Mouse (Mus musculus) spleen, adult 2 months (tissue): ENCODE measurements at regions not wholly inside any gene's neighbourhood (a gene's known extent, or its start where the extent isn't known, plus 50 kb on each side); places are given as distances from the start of the nearest gene placed in this dataset.

Experiments used
- DNase-seq, 2 experiments: peaks; one replicate each; pipeline versions ENCODE4 v3.0.0 to v3.0.0-alpha.2; 2012 to 2021; ENCODE audit warnings: low spot score in 2 of 2, low read depth in 1 of 2
- H3K27ac ChIP-seq: fragments of 200-500 bp; 2 replicates; pipeline ENCODE4 v1.5.1; 2012; ENCODE audit warnings: low read length, inconsistent platforms; ENCODE audit not compliant: insufficient read depth
- H3K27me3 ChIP-seq: fragments of 200-500 bp; 2 replicates; pipeline ENCODE4 v1.6.1; 2012; ENCODE audit warnings: mild to moderate bottlenecking, moderate library complexity, low read length, inconsistent platforms; ENCODE audit not compliant: control insufficient read depth, insufficient read depth
- H3K36me3 ChIP-seq: fragments of 200-500 bp; 2 replicates; pipeline ENCODE4 v1.6.1; 2012; ENCODE audit warnings: mild to moderate bottlenecking, low read length, inconsistent platforms; ENCODE audit not compliant: control insufficient read depth, insufficient read depth
- H3K4me1 ChIP-seq: fragments of 200-500 bp; 2 replicates; pipeline ENCODE4 v1.6.1; 2011; ENCODE audit warnings: inconsistent platforms; ENCODE audit not compliant: control insufficient read depth, insufficient read depth, insufficient read length
- H3K4me3 ChIP-seq: fragments of 200-500 bp; 2 replicates; pipeline ENCODE4 v1.5.1; 2011; ENCODE audit warnings: mild to moderate bottlenecking, inconsistent platforms; ENCODE audit not compliant: insufficient read depth, insufficient read length; ENCODE audit errors: extremely low read depth
- CTCF ChIP-seq: fragments of 200-500 bp; IDR thresholded peaks from 2 replicates; pipeline ENCODE4 v1.5.1; 2011; ENCODE audit warnings: mild to moderate bottlenecking, inconsistent platforms; ENCODE audit not compliant: insufficient read depth, insufficient read length, insufficient replicate concordance; ENCODE audit errors: extremely low read depth
- POLR2A ChIP-seq: fragments of 200-500 bp; IDR thresholded peaks from 2 replicates; pipeline ENCODE4 v1.6.1; 2011; ENCODE audit warnings: low read depth, low read length, inconsistent platforms
- WGBS: fragments of 180-500 bp; shearing (Covaris S2); methylation state at CpG from one replicate; pipeline ENCODE4 v1.1.7; 2018; 5-methylcytosine and 5-hydroxymethylcytosine counted together

DNA sequence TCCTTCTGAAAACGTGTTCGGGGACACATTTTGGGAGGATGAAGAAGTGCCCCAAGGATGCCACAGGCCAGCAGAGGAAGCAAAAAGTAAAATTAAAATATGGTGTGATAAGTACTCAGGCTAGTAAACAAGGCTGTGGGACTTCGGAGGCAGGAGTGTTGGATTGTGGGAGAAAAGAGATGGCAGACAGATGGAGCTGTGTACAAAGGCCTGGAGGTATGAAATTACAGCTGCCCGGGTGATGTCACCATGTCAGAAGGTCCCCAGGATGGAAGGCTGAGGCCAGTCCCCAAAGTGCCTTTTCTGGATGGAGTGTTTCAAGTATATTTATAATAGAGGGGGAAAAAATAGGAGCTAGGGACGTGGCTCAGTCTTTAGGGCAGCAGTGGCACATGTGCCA is 66.9 kb upstream of the Cplx2 start:
- WGBS = 79% methylated on average over 5 of the region's 5 CpGs
- Histone ChIP-seq H3K36me3 (no peaks in the 10 kb centered on the region), H3K4me3 (no peak overlapping the region), H3K4me1 (no peaks in the 10 kb centered on the region; the same call in 1 of the 2 replicates), H3K27me3 (no peaks in the 10 kb centered on the region; the same call in 1 of the 2 replicates), H3K27ac (no peak overlapping the region)
- no peak for DNase-seq
- no peak for TF ChIP-seq CTCF
- no peak for TF ChIP-seq POLR2A

DNA sequence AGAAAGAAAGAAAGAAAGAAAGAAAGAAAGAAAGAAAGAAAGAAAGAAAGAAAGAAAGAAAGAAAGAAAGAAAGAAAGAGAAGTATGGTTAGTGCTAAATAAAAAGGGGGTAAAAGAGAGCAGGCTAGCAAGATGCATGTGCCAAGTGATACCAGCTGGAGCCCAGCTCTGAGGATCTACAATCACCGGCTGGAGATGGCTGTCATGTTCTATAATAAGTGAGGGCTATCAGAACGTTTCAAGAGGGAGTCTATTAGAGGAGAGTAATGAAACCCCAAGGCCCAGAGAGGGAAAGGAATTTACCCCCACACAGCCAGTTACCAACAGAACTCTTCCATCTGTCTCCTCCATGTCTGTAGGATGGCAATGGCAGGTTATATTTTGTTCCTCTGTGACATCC is 62.6 kb upstream of the Cplx2 start:
- no peak for TF ChIP-seq POLR2A
- no peak for TF ChIP-seq CTCF
- no peaks in the 10 kb centered on the region for H3K36me3 ChIP-seq
- H3K27me3 ChIP-seq = no peaks in the 10 kb centered on the region
- H3K27ac ChIP-seq = no peak overlapping the region
- no peak for DNase-seq
- WGBS = 48% methylated on average over 2 of the region's 2 CpGs
- no peaks in the 10 kb centered on the region; the same call in 1 of the 2 replicates for H3K4me1 ChIP-seq
- H3K4me3 ChIP-seq = no peak overlapping the region

DNA sequence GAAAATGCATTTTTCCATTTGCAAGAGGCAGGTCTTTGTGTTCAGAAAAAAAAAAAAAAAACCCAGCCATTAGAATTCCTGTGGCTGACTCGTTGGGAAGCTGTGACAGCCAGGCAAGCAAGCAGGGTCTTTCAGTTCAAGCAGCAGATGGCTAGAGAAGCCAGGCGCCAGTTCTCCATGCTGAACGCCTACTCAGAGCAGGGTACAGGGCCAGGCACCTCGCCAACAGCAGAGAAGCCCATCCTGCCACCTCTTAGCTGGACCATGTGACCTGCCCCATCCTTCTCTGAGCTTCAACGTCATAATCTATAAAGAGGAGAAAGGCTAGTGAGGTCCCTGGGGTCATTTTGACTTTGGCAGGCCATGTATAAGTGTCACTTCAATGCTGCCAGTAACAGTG is 61.8 kb upstream of the Cplx2 start:
- WGBS = 52% methylated on average over 5 of the region's 5 CpGs
- TF ChIP-seq POLR2A = no peak
- TF ChIP-seq CTCF = no peak
- Histone ChIP-seq H3K27ac (no peak overlapping the region), H3K36me3 (no peaks in the 10 kb centered on the region), H3K27me3 (no peaks in the 10 kb centered on the region), H3K4me1 (no peaks in the 10 kb centered on the region; the same call in 1 of the 2 replicates), H3K4me3 (no peak overlapping the region)
- DNase-seq = no peak

DNA sequence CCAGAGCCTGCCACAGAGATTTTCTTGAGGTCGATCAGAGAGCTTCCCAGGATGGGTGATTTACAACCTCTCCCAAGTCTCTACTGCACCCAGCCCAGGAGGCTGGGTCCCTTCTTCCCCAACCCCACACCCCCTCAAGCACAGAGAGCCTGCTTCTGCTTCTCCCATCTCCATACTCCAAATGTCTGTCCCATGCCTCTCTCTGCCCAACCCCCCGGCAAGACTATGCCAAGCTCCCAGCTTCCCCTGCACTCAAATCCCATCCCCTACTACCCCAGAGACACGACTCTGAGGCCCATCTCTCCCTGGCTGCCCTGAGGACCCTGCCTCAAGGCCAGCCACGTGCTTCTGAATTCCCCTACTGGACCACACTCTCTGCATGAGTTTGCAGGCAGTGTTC is 61.0 kb upstream of the Cplx2 start:
- no peaks in the 10 kb centered on the region for H3K27me3 ChIP-seq
- no peaks in the 10 kb centered on the region; the same call in 1 of the 2 replicates for H3K4me1 ChIP-seq
- no peak for DNase-seq
- no peaks in the 10 kb centered on the region for H3K36me3 ChIP-seq
- WGBS = 53% methylated on average over 4 of the region's 4 CpGs
- H3K27ac ChIP-seq = no peak overlapping the region
- TF ChIP-seq CTCF = no peak
- TF ChIP-seq POLR2A = no peak
- no peak overlapping the region for H3K4me3 ChIP-seq

DNA sequence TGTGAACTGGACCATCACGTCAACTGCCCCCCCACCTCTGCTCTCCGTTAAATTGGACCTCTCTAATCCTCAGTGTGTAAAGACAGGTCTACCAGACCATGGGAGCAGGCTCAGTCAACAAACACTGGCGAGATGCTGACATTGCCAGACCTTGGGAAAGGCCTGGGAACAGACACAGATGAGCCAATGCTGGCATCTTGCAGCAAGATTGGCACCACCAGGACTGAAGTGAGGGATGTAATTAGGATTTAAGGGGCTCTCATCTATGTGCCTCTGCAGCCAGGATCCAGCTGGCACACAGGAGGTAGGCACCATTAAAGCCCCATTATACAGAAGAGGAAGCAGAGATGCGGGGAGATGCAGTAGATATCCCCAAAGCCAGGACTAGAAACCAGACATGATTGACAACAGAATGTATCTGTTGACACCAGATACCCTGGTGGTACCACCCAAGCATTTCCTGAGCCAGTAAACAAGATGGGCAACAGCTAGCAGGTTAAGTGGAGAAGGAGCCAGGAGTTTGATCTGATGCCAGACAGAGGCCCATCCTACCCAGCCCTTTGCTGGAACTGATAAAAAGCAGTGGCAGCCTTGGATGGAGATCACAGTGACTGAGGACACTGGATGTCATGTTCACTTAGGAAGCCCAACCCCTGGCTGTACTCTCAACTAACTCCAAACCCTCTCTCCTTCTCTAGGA is 59.7 kb upstream of the Cplx2 start:
- Histone ChIP-seq H3K4me1 (no peaks in the 10 kb centered on the region; the same call in 1 of the 2 replicates), H3K4me3 (no peak overlapping the region), H3K36me3 (no peaks in the 10 kb centered on the region), H3K27me3 (no peaks in the 10 kb centered on the region), H3K27ac (no peak overlapping the region)
- TF ChIP-seq CTCF (no peak), POLR2A (no peak)
- WGBS = 83% methylated on average over 4 of the region's 4 CpGs
- DNase-seq = no peak

DNA sequence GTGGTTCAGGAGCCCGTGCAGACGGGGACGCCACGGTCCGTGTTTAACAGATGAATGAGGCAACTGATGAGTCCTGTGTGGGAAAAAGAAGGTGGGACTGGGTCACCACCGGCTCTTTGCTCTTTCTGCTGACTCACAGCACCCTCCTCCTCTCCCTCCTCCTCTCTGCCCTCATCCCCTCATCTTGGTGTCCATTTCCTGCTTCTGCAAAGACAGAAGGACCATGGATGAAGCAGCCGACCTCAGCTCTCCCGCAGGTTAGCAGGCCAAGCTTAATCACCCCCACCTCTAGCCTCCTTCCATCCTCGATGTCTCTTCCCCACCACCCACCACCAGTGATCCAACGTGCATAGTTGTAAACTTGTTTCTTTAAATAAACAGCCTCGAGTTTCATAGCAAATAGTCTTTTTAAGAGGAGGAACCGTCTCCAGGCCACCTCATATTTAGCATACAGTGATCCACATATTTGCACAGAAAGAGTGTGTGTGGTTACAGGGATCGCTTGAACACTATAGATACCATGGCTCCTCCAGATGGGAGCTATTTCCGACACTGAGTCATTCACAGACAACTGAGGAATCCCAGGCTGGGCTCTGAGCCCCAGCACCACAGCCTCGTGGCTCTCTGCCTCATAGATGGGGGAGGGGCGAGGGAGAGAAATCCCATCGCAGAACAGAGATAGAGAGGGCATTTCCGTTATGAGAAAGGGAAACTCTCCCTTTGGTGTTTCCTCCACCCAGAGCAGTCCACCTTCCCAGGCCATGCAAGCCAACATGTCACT is 58.6 kb upstream of the Cplx2 start:
- no peaks in the 10 kb centered on the region for H3K36me3 ChIP-seq
- H3K4me1 ChIP-seq = no peaks in the 10 kb centered on the region; the same call in 1 of the 2 replicates
- TF ChIP-seq CTCF (no peak), POLR2A (no peak)
- no peak for DNase-seq
- WGBS = 63% methylated on average over 18 of the region's 18 CpGs
- H3K27ac ChIP-seq = no peak overlapping the region
- no peaks in the 10 kb centered on the region for H3K27me3 ChIP-seq
- no peak overlapping the region for H3K4me3 ChIP-seq

DNA sequence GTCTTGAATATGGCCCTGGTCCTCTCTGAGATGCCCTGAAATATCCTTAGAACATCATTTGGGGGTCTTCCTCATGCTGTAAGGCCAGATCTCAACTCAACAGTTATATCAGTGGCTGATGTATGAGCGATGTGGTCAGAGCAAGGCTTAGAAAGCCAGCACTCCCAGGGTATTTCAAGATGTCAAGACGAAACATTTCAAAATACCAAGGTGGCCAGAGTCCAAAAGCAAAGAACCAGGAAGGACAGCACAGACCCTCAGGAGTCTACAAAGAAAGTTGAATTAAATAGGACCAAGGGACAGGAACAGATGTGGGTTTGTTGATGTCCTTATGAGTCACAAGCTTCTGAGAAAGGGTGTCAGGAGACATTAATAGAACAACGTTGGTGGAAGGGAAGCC is 55.8 kb upstream of the Cplx2 start:
- no peak for DNase-seq
- Histone ChIP-seq H3K27me3 (no peaks in the 10 kb centered on the region), H3K36me3 (no peaks in the 10 kb centered on the region), H3K4me1 (no peaks in the 10 kb centered on the region), H3K4me3 (no peak overlapping the region), H3K27ac (no peak overlapping the region)
- WGBS = 83% methylated on average over 3 of the region's 3 CpGs
- TF ChIP-seq POLR2A (no peak), CTCF (no peak)
